Mouse (Mus musculus): Measurements from ENCODE around the gene Cog5.

Gene Cog5

GRCm38 (mm10) chr12:31823671-31824070 lies 169.0 kb downstream of the Cog5 start:
- no peak for DNase-seq (ENCODE audit: low spot score)

- DNase-seq (ENCODE audit: low spot score): no peak
Measured at GRCm38 (mm10) chr12:31824831-31825230, 170.2 kb downstream of the Cog5 start.

GRCm38 (mm10) chr12:31825821-31826220 lies 171.2 kb downstream of the Cog5 start:
- DNase-seq (ENCODE audit: low spot score): no peak

- DNase-seq (ENCODE audit: low spot score): no peak
Measured at GRCm38 (mm10) chr12:31826476-31826875, 171.8 kb downstream of the Cog5 start.

- no peak for DNase-seq (ENCODE audit: low spot score)
Measured at GRCm38 (mm10) chr12:31835480-31835879, 180.8 kb downstream of the Cog5 start.

GRCm38 (mm10) chr12:31836211-31836610 lies 181.5 kb downstream of the Cog5 start:
- DNase-seq (ENCODE audit: low spot score): no peak

- no peak for DNase-seq (ENCODE audit: low spot score)
Measured at GRCm38 (mm10) chr12:31838521-31838920, 183.9 kb downstream of the Cog5 start.

GRCm38 (mm10) chr12:31839249-31839648 lies 184.6 kb downstream of the Cog5 start:
- no peak for DNase-seq (ENCODE audit: low spot score)

- no peak for DNase-seq (ENCODE audit: low spot score)
Measured at GRCm38 (mm10) chr12:31846077-31846476, 191.4 kb downstream of the Cog5 start.

- DNase-seq (ENCODE audit: low spot score): peak; percentile 12
Measured at GRCm38 (mm10) chr12:31848630-31849415, 194.2 kb downstream of the Cog5 start.

- no peak for DNase-seq (ENCODE audit: low spot score)
Measured at GRCm38 (mm10) chr12:31849601-31850000, 194.9 kb downstream of the Cog5 start.

GRCm38 (mm10) chr12:31854039-31854438 lies 199.4 kb downstream of the Cog5 start:
- no peak for DNase-seq (ENCODE audit: low spot score)

- no peak for DNase-seq (ENCODE audit: low spot score)
Measured at GRCm38 (mm10) chr12:31854817-31855216, 200.1 kb downstream of the Cog5 start.

GRCm38 (mm10) chr12:31857784-31858183 lies 203.1 kb downstream of the Cog5 start:
- DNase-seq (ENCODE audit: low spot score): no peak

- no peak for DNase-seq (ENCODE audit: low spot score)
Measured at GRCm38 (mm10) chr12:31862668-31863538, 208.2 kb downstream of the Cog5 start.

- DNase-seq (ENCODE audit: low spot score): no peak
Measured at GRCm38 (mm10) chr12:31876775-31877174, 222.1 kb downstream of the Cog5 start.

GRCm38 (mm10) chr12:31882736-31883135 lies 228.1 kb downstream of the Cog5 start:
- DNase-seq (ENCODE audit: low spot score): no peak

- DNase-seq (ENCODE audit: low spot score): no peak
Measured at GRCm38 (mm10) chr12:31884365-31884764, 229.7 kb downstream of the Cog5 start.

GRCm38 (mm10) chr12:31885084-31885483 lies 230.4 kb downstream of the Cog5 start:
- DNase-seq (ENCODE audit: low spot score): no peak

- DNase-seq (ENCODE audit: low spot score): no peak
Measured at GRCm38 (mm10) chr12:31885844-31886606, 231.4 kb downstream of the Cog5 start.

- DNase-seq (ENCODE audit: low spot score): no peak
Measured at GRCm38 (mm10) chr12:31890685-31891084, 236.0 kb downstream of the Cog5 start.

GRCm38 (mm10) chr12:31892079-31892478 lies 237.4 kb downstream of the Cog5 start:
- no peak for DNase-seq (ENCODE audit: low spot score)

Measured in ovary, postnatal 36 days (tissue).